Mouse (Mus musculus) CH12.LX (cell line): ENCODE results near the gene E2f3. TPM values are rescaled to one million over a fixed set of nuclear protein-coding genes. Genes with fewer than 3 reads are reported as not detected.

Experiments
- DNase-seq: peaks from one replicate; pipeline ENCODE4 v3.0.0-alpha.2; 2013; ENCODE audit errors: extremely low read depth
- H3K27ac ChIP-seq: 2 replicates; pipeline ENCODE4 v1.5.1; 2012; ENCODE audit warnings: low read depth, mild to moderate bottlenecking, control low read depth, moderate library complexity; ENCODE audit not compliant: insufficient read depth
- H3K27me3 ChIP-seq: replicated peaks from 2 replicates; pipeline ENCODE3; 2012; ENCODE audit warnings: inconsistent platforms
- H3K36me3 ChIP-seq, 2 experiments: replicated peaks in 1 of 2; 2 replicates each; pipeline versions ENCODE3 to v1.6.1; 2012; ENCODE audit warnings: inconsistent platforms in 1 of 2, low read length in 1 of 2, mild to moderate bottlenecking in 1 of 2, mixed read lengths in 1 of 2, moderate library complexity in 1 of 2; ENCODE audit not compliant: control insufficient read depth in 1 of 2, insufficient read depth in 1 of 2
- H3K4me1 ChIP-seq, 2 experiments: 2 replicates each; pipeline ENCODE4 v1.6.1; 2012; ENCODE audit warnings: inconsistent platforms in 1 of 2, moderate library complexity in 1 of 2; ENCODE audit not compliant: insufficient read depth in 2 of 2, control insufficient read depth in 1 of 2
- H3K4me2 ChIP-seq: 2 replicates; pipeline ENCODE4 v1.6.1; 2012; ENCODE audit warnings: low read depth, mild to moderate bottlenecking, control low read depth; ENCODE audit not compliant: poor library complexity, insufficient read depth, severe bottlenecking
- H3K4me3 ChIP-seq, 3 experiments: fragments of 150-350 bp in 1 of 3; sonication (generic) in 1 of 3; replicated peaks in 1 of 3; 2 replicates each; pipeline versions ENCODE3 to v1.5.1; 2011 to 2012; ENCODE audit warnings: low read depth in 2 of 3, low read length in 2 of 3, mild to moderate bottlenecking in 2 of 3, moderate library complexity in 2 of 3, control low read depth in 1 of 3, improper control_type of control experiment in 1 of 3, inconsistent platforms in 1 of 3, mixed read lengths in 1 of 3; ENCODE audit not compliant: poor library complexity in 1 of 3
- H3K79me2 ChIP-seq: replicated peaks from 2 replicates; pipeline ENCODE4 v1.6.1; 2012; ENCODE audit warnings: mild to moderate bottlenecking, moderate library complexity; ENCODE audit not compliant: control insufficient read depth, poor library complexity, insufficient read depth, severe bottlenecking; ENCODE audit errors: extremely low read depth
- H3K9ac ChIP-seq: 2 replicates; pipeline ENCODE4 v1.6.1; 2012; ENCODE audit warnings: low read depth, mild to moderate bottlenecking, control low read depth, moderate library complexity; ENCODE audit not compliant: insufficient read depth
- H3K9me3 ChIP-seq: replicated peaks from 2 replicates; pipeline ENCODE3; 2012; ENCODE audit warnings: low read length, inconsistent platforms, mixed read lengths
- BHLHE40 ChIP-seq: IDR thresholded peaks from 2 replicates; pipeline ENCODE4 v1.6.1; 2011; ENCODE audit warnings: mild to moderate bottlenecking, low read depth, low read length, improper control_type of control experiment
- CHD1 ChIP-seq: IDR thresholded peaks from 2 replicates; pipeline ENCODE4 v1.6.1; 2012; ENCODE audit warnings: low read depth, low read length, improper control_type of control experiment, inconsistent platforms
- CTCF ChIP-seq, 2 experiments: IDR thresholded peaks in 1 of 2; conservative IDR thresholded peaks in 1 of 2; 2 replicates each; pipeline ENCODE4 v1.5.1; 2011 to 2012; ENCODE audit warnings: low read depth in 2 of 2, low read length in 2 of 2, improper control_type of control experiment in 1 of 2, inconsistent platforms in 1 of 2, mild to moderate bottlenecking in 1 of 2, moderate library complexity in 1 of 2
- ELF1 ChIP-seq: IDR thresholded peaks from 2 replicates; pipeline ENCODE4 v1.6.1; 2014; ENCODE audit warnings: low read depth, mild to moderate bottlenecking, inconsistent platforms, low read length, improper control_type of control experiment
- EP300 ChIP-seq: IDR thresholded peaks from 2 replicates; pipeline ENCODE4 v1.6.1; 2011; ENCODE audit warnings: low read length, improper control_type of control experiment
- ETS1 ChIP-seq: conservative IDR thresholded peaks from 2 replicates; pipeline ENCODE4 v1.6.1; 2012; ENCODE audit warnings: low read depth, mild to moderate bottlenecking, inconsistent platforms, low read length, improper control_type of control experiment, moderate library complexity
- IRF4 ChIP-seq: IDR thresholded peaks from 2 replicates; pipeline ENCODE4 v1.6.1; 2014; ENCODE audit warnings: low read depth, mild to moderate bottlenecking, inconsistent platforms, low read length, improper control_type of control experiment
- JUN ChIP-seq: IDR thresholded peaks from 2 replicates; pipeline ENCODE4 v1.6.1; 2011; ENCODE audit warnings: low read depth, mild to moderate bottlenecking, low read length, improper control_type of control experiment, moderate library complexity; ENCODE audit not compliant: insufficient read depth
- KAT2A ChIP-seq: IDR thresholded peaks from 2 replicates; pipeline ENCODE4 v1.6.1; 2012; ENCODE audit warnings: low read length, improper control_type of control experiment, inconsistent platforms; ENCODE audit not compliant: insufficient replicate concordance
- MAZ ChIP-seq: IDR thresholded peaks from 2 replicates; pipeline ENCODE4 v1.6.1; 2012; ENCODE audit warnings: low read depth, mild to moderate bottlenecking, inconsistent platforms, low read length, improper control_type of control experiment, moderate library complexity
- MEF2A ChIP-seq: IDR thresholded peaks from 2 replicates; pipeline ENCODE4 v1.6.1; 2014; ENCODE audit warnings: low read depth, mild to moderate bottlenecking, inconsistent platforms, low read length, improper control_type of control experiment, borderline replicate concordance
- MXI1 ChIP-seq: IDR thresholded peaks from 2 replicates; pipeline ENCODE4 v1.6.1; 2011; ENCODE audit warnings: mild to moderate bottlenecking, low read depth, low read length, improper control_type of control experiment
- NRF1 ChIP-seq: IDR thresholded peaks from 2 replicates; pipeline ENCODE4 v1.6.1; 2014; ENCODE audit warnings: low read depth, mild to moderate bottlenecking, inconsistent platforms, low read length, improper control_type of control experiment, moderate library complexity
- RAD21 ChIP-seq: IDR thresholded peaks from 2 replicates; pipeline ENCODE4 v1.6.1; 2011; ENCODE audit warnings: low read depth, mild to moderate bottlenecking, low read length, improper control_type of control experiment, moderate library complexity
- RCOR1 ChIP-seq: conservative IDR thresholded peaks from 2 replicates; pipeline ENCODE4 v1.6.1; 2012; ENCODE audit warnings: low read depth, mild to moderate bottlenecking, inconsistent platforms, low read length, improper control_type of control experiment
- SIN3A ChIP-seq: IDR thresholded peaks from 2 replicates; pipeline ENCODE4 v1.6.1; 2012; ENCODE audit warnings: low read length, improper control_type of control experiment, inconsistent platforms
- SMC3 ChIP-seq: IDR thresholded peaks from 2 replicates; pipeline ENCODE4 v1.6.1; 2011; ENCODE audit warnings: low read depth, low read length, improper control_type of control experiment
- UBTF ChIP-seq: IDR thresholded peaks from 2 replicates; pipeline ENCODE4 v1.6.1; 2012; ENCODE audit warnings: low read depth, mild to moderate bottlenecking, inconsistent platforms, low read length, improper control_type of control experiment, moderate library complexity
- ZMIZ1 ChIP-seq: IDR thresholded peaks from 2 replicates; pipeline ENCODE4 v1.6.1; 2012; ENCODE audit warnings: low read depth, mild to moderate bottlenecking, inconsistent platforms, low read length, improper control_type of control experiment
- dilution Hi-C: fragments of 300-500 bp; cut with MboI; formaldehyde crosslinking; loops from 2 replicates; pipeline ENCODE4 v1.14.3; 2020; ENCODE audit warnings: low sequenced_read_pairs; ENCODE audit not compliant: extremely low pct_unique_long_range_greater_than_20kb, extremely low pct_ligation_motif_present
- in situ Hi-C: fragments of 300-500 bp; cut with MboI; formaldehyde crosslinking; loops from 3 replicates; pipeline ENCODE4 v1.14.3; 2019; ENCODE audit warnings: low sequenced_read_pairs, low pct_ligation_motif_present, low pct_unique_long_range_greater_than_20kb, mixed read lengths
- polyA plus RNA-seq: library from polyadenylated mRNA; unstranded; fragments of >175 nt; gene quantifications from 2 replicates; pipeline ENCODE4 v1.2.1, GENCODE M21; 2012; ENCODE audit warnings: low read depth; ENCODE audit not compliant: insufficient read length
- total RNA-seq, 2 experiments: library from RNA; depleted of rRNA; stranded (reverse); fragments of 300-350 nt in 1 of 2; fragments of >200 nt in 1 of 2; gene quantifications; 2 replicates each; pipeline ENCODE4 v1.2.3; 2012 to 2014

Gene E2f3
- total and polyA plus RNA-seq, 3 experiments, result 7.6 to 20.7 (median 12.9) TPM

DNA sequence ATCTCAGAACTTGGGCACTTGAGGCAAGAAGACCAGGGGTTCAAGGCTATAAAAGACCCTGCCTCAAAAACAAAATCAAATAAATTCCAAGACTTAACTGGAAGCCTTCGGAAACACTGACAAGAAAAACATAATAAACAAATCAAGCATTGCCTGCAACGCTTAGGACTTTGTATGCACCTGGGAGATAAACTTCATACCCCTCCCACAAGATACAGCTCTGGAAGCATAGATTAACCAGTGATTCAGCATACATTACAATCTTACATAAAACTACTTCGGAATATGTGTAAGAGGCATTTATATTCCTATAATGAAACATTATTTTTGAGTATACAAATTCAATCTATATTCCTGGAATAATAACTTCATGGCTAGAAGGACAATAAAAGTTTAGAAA is 3.5 kb downstream of the E2f3 start:
- Histone ChIP-seq H3K9me3 (no peaks in the 10 kb centered on the region), H3K79me2 (peaks cover 67% of the 10 kb centered on the region), H3K27ac (no peak overlapping the region), H3K4me1 (peaks cover 11 to 61% of the 10 kb centered on the region in 2 experiments), H3K36me3 (peaks cover 4 to 23% of the 10 kb centered on the region in 2 experiments)
- no peak for DNase-seq
- dilution Hi-C loops, result no loop called here
- no peak for TF ChIP-seq KAT2A
- no peak for TF ChIP-seq IRF4
- TF ChIP-seq MAZ, result no peak
- no peak for TF ChIP-seq SMC3
- TF ChIP-seq SIN3A, result no peak
- no peak for TF ChIP-seq ZMIZ1
- no peak for TF ChIP-seq MXI1
- TF ChIP-seq, all 38 proteins: peak for 0
- Histone ChIP-seq H3K9ac (no peak overlapping the region), H3K4me3 (no peak overlapping the region), H3K4me2 (no peak overlapping the region), H3K27me3 (no peaks in the 10 kb centered on the region)
- in situ Hi-C loops, result no loop called here

DNA sequence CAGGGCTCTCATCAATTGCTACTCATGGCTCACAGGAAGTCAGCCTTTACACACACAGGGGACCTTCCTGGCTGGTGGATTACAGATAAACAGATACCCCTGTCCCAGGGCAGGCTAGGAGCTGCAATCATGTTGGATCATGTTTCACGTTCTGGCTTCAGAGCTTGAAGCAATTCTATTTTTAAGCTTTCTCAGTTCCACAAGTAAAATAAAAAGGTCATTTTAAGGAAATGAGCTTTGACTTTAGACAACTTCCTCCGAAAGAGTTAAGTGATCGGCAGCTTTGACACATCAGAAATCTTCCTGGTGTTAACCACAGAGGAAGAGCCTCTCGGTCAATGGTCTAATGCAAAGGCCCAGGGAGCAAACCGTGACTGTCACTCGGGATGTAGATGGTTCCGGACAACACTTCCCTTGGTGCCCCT is 6.7 kb downstream of the E2f3 start:
- Histone ChIP-seq H3K9me3 (no peaks in the 10 kb centered on the region), H3K4me1 (peaks cover 20 to 83% of the 10 kb centered on the region in 2 experiments), H3K36me3 (peaks cover 4 to 47% of the 10 kb centered on the region in 2 experiments), H3K27me3 (no peaks in the 10 kb centered on the region), H3K79me2 (peaks cover 94% of the 10 kb centered on the region), H3K9ac (peak overlapping the region; percentile 53), H3K4me2 (peak overlapping the region; percentile 94), H3K27ac (peak overlapping the region; percentile 75), H3K4me3 (no peak overlapping the region)
- in situ Hi-C loops (loop anchor here (5.0 kb wide), 1 partner anchor 107 kb away; no protein-coding TSS in a partner anchor), dilution Hi-C loops (no loop called here)
- TF ChIP-seq ETS1 (peak; percentile 81), UBTF (no peak), NRF1 (no peak), CHD1 (0 out of 2 replicates have a peak, but pooled peaks have one; percentile 0), CTCF (conservative IDR thresholded peaks at IDR 0.05 in 1 of 2, IDR thresholded peaks at IDR 0.05 in 1 of 2; ENCODE audit: low read depth in 2 of 2, low read length in 2 of 2) (no peak), SIN3A (peak; percentile 79), ELF1 (0 out of 2 replicates have a peak, but pooled peaks have one; percentile 26), IRF4 (peak; percentile 62), EP300 (peak; percentile 74), JUN (peak; percentile 4; the same call in 1 of the 2 replicates), MXI1 (peak; percentile 42; the same call in 1 of the 2 replicates), RCOR1 (peak; percentile 56; the same call in 1 of the 2 replicates), MEF2A (peak; percentile 94), RAD21 (no peak), BHLHE40 (peak; percentile 88)
- peak; percentile 73 for DNase-seq
